Mouse (Mus musculus) MEL (cell line): ENCODE results near the gene Sult2b1.

Experiments used
- CHD2 ChIP-seq: IDR thresholded peaks from 2 replicates; pipeline ENCODE4 v1.6.1; 2011; ENCODE audit warnings: low read length, improper control_type of control experiment
- CTCF ChIP-seq, 3 experiments: IDR thresholded peaks in 2 of 3; conservative IDR thresholded peaks in 1 of 3; 2 replicates each; pipeline ENCODE4 v1.5.1; 2011 to 2012; ENCODE audit warnings: low read length in 3 of 3, low read depth in 2 of 3, mild to moderate bottlenecking in 2 of 3, improper control_type of control experiment in 1 of 3, inconsistent platforms in 1 of 3, mixed read lengths in 1 of 3, moderate library complexity in 1 of 3; ENCODE audit not compliant: control insufficient read depth in 1 of 3, insufficient read depth in 1 of 3, poor library complexity in 1 of 3, severe bottlenecking in 1 of 3
- EP300 ChIP-seq, 2 experiments: IDR thresholded peaks; 2 replicates each; pipeline ENCODE4 v1.6.1; 2011; ENCODE audit warnings: improper control_type of control experiment in 2 of 2, low read length in 2 of 2, low read depth in 1 of 2, mild to moderate bottlenecking in 1 of 2
- GATA1 ChIP-seq: IDR thresholded peaks from 2 replicates; pipeline ENCODE4 v1.6.1; 2011; ENCODE audit warnings: low read depth, low read length, improper control_type of control experiment
- HCFC1 ChIP-seq: IDR thresholded peaks from 2 replicates; pipeline ENCODE4 v1.6.1; 2012; ENCODE audit warnings: low read depth, mild to moderate bottlenecking, inconsistent platforms, low read length, improper control_type of control experiment, moderate library complexity
- JUND ChIP-seq: IDR thresholded peaks from 2 replicates; pipeline ENCODE4 v1.6.1; 2011; ENCODE audit warnings: low read depth, mild to moderate bottlenecking, improper control_type of control experiment, low read length
- MAX ChIP-seq: IDR thresholded peaks from 2 replicates; pipeline ENCODE4 v1.6.1; 2011; ENCODE audit warnings: low read length, improper control_type of control experiment
- NELFE ChIP-seq: IDR thresholded peaks from 2 replicates; pipeline ENCODE4 v1.6.1; 2011; ENCODE audit warnings: low read depth, low read length, improper control_type of control experiment
- POLR2A ChIP-seq, 2 experiments: IDR thresholded peaks; 2 replicates each; pipeline ENCODE4 v1.6.1; 2011 to 2012; ENCODE audit warnings: low read length in 2 of 2, mild to moderate bottlenecking in 2 of 2, control low read depth in 1 of 2, improper control_type of control experiment in 1 of 2, low read depth in 1 of 2, moderate library complexity in 1 of 2; ENCODE audit not compliant: control insufficient read depth in 1 of 2, insufficient read depth in 1 of 2, poor library complexity in 1 of 2
- RAD21 ChIP-seq: IDR thresholded peaks from 2 replicates; pipeline ENCODE4 v1.6.1; 2011; ENCODE audit warnings: mild to moderate bottlenecking, low read depth, low read length, improper control_type of control experiment
- SIN3A ChIP-seq: IDR thresholded peaks from 2 replicates; pipeline ENCODE4 v1.6.1; 2012; ENCODE audit warnings: low read length, improper control_type of control experiment, inconsistent platforms
- TAL1 ChIP-seq: IDR thresholded peaks from 2 replicates; pipeline ENCODE4 v1.6.1; 2012; ENCODE audit warnings: mild to moderate bottlenecking, inconsistent platforms, low read length, moderate library complexity, mixed read lengths

DNA sequence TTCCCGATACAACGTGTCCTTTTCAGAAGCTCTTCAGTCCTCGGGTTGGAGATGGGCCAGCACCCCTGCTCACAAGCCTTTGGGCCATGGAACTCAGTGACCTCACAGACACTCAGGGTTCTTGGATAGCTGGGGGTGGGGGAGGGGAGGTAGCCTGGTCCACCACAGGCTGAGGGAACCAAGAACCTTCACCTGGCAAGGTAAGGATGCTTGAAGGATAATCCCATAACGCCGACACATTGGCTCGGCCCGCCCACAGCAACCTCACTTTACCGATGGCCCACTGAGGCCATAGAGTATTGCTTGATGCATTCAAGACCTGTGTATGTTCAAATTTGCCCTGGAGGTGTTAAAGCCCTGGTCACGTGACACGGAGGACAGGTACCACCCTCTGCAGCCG, 58.8 kb downstream of the Sult2b1 start, which contains the start of gene Spaca4:
- TF ChIP-seq MAX: no peak
- no peak for TF ChIP-seq CTCF (IDR thresholded peaks at IDR 0.05 in 2 of 3, conservative IDR thresholded peaks at IDR 0.05 in 1 of 3; ENCODE audit: control insufficient read depth in 1 of 3, insufficient read depth in 1 of 3, low read depth in 2 of 3, low read length in 3 of 3, poor library complexity in 1 of 3, severe bottlenecking in 1 of 3)
- no peak for TF ChIP-seq POLR2A (IDR thresholded peaks at IDR 0.05; ENCODE audit: control insufficient read depth in 1 of 2, insufficient read depth in 1 of 2, low read depth in 1 of 2, low read length in 2 of 2, poor library complexity in 1 of 2)
- no peak for TF ChIP-seq SIN3A
- no peak for TF ChIP-seq JUND
- no peak for TF ChIP-seq HCFC1
- TF ChIP-seq EP300 (IDR thresholded peaks at IDR 0.05; ENCODE audit: low read depth in 1 of 2, low read length in 2 of 2): no peak
- TF ChIP-seq TAL1: no peak
- no peak for TF ChIP-seq NELFE
- no peak for TF ChIP-seq GATA1
- TF ChIP-seq RAD21: no peak
- TF ChIP-seq CHD2: no peak
